Mouse (Mus musculus): Measurements from ENCODE around the gene Mob1a. TPM values are rescaled to one million over a fixed set of nuclear protein-coding genes. Genes with fewer than 3 reads are reported as not detected.
A peak's percentile ranks its signal among the peaks of the same experiment; 100 is the strongest.

The Mob1a gene
- total and polyA plus RNA-seq, 3 experiments, result 57.0 to 120 (median 74.7) TPM

DNA sequence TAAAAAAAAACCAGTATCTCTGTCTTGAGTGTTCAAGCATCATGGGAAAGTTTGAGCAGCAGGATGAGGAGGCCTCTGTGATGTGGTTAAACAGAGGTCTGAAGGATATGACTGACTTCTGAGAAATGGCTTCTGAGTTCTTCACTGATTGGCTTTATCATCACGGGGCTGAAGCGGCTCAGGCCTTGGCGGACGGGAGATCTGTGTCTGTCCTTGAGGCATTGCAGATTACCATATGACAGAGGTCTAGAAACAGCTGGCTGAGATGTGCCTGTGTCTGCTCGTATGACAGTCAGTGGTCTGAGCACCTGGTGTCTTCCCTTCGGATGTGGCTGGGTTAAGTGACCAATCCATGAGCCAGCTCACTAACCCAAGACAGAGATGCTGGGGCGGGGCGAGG is 13.3 kb upstream of the Mob1a start:
- no peaks in the 10 kb centered on the region for H3K27me3 ChIP-seq (ENCODE audit: control insufficient read depth in 1 of 2, insufficient read depth in 2 of 2, low read length in 2 of 2)
- no peak overlapping the region for H3K4me3 ChIP-seq (ENCODE audit: control insufficient read depth in 1 of 2, insufficient read depth in 1 of 2, low read depth in 2 of 2, low read length in 2 of 2)
- H3K9ac ChIP-seq (ENCODE audit: control insufficient read depth, low read depth, low read length, poor library complexity, severe bottlenecking), result no peak overlapping the region
- DNase-seq (ENCODE audit: low read depth, low spot score), result no peak
- H3K79me2 ChIP-seq (ENCODE audit: control insufficient read depth, insufficient read depth, low read length, poor library complexity), result peaks cover 37% of the 10 kb centered on the region
- TF ChIP-seq ZMIZ1 (IDR thresholded peaks at IDR 0.05; ENCODE audit: low read depth, low read length) (no peak), POLR2A (IDR thresholded peaks at IDR 0.05; ENCODE audit: control insufficient read depth in 1 of 2, insufficient read depth in 1 of 2, low read depth in 1 of 2, low read length in 2 of 2, poor library complexity in 1 of 2) (no peak), MXI1 (IDR thresholded peaks at IDR 0.05; ENCODE audit: low read depth, low read length) (no peak), NRF1 (IDR thresholded peaks at IDR 0.05; ENCODE audit: insufficient read depth, low read depth, low read length, poor library complexity, severe bottlenecking) (no peak), GATA1 (IDR thresholded peaks at IDR 0.05; ENCODE audit: low read depth, low read length) (no peak), MYC (IDR thresholded peaks at IDR 0.05; ENCODE audit: low read depth, low read length) (no peak), ETS1 (IDR thresholded peaks at IDR 0.05; ENCODE audit: low read depth, low read length) (no peak), HCFC1 (IDR thresholded peaks at IDR 0.05; ENCODE audit: low read depth, low read length) (no peak), SMC3 (IDR thresholded peaks at IDR 0.05; ENCODE audit: low read depth, low read length) (no peak), UBTF (IDR thresholded peaks at IDR 0.05; ENCODE audit: borderline replicate concordance, insufficient read depth, low read depth, low read length) (no peak), MAFK (IDR thresholded peaks at IDR 0.05; ENCODE audit: borderline replicate concordance, low read depth, low read length) (no peak)
- no peaks in the 10 kb centered on the region for H3K9me3 ChIP-seq (replicated peaks; ENCODE audit: insufficient read depth, low read length)
- no peak overlapping the region for H3K27ac ChIP-seq (ENCODE audit: control insufficient read depth, low read depth, low read length)
- H3K36me3 ChIP-seq (ENCODE audit: control insufficient read depth in 1 of 2, insufficient read depth in 2 of 2, low read length in 2 of 2), result peaks cover 14 to 35% of the 10 kb centered on the region in 2 experiments
- peaks cover 4 to 9% of the 10 kb centered on the region in 2 experiments; a peak in 3 of 4 replicates for H3K4me1 ChIP-seq (ENCODE audit: control insufficient read depth in 1 of 2, insufficient read depth in 2 of 2, low read length in 2 of 2)

DNA sequence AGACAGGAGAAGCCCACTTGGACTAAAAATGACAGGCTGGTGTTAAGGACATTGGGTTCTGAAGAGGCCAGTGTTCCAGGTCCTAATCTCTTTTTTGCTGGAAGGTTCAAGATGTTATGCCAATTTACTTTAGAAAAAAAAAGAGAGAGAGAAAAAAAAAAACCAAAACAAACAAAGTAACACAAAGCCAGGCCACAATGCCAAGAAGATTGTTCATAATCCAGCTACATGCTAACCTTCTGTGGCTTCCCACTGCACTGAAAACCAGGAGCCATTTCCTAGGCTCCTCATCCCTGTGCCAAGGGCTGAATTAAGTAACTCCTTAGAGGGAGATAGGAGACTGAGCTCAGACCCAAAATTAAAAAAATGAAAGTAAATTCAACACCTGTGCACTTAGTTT is 10.5 kb upstream of the Mob1a start:
- H3K4me3 ChIP-seq (ENCODE audit: control insufficient read depth in 1 of 2, insufficient read depth in 1 of 2, low read depth in 2 of 2, low read length in 2 of 2), result 0 out of 4 replicates have a peak overlapping the region, but pooled peaks have one; percentile 8 to 81
- H3K79me2 ChIP-seq (ENCODE audit: control insufficient read depth, insufficient read depth, low read length, poor library complexity), result peaks cover 37% of the 10 kb centered on the region
- H3K9ac ChIP-seq (ENCODE audit: control insufficient read depth, low read depth, low read length, poor library complexity, severe bottlenecking), result peak overlapping the region; percentile 92
- no peaks in the 10 kb centered on the region for H3K9me3 ChIP-seq (replicated peaks; ENCODE audit: insufficient read depth, low read length)
- no peaks in the 10 kb centered on the region for H3K27me3 ChIP-seq (ENCODE audit: control insufficient read depth in 1 of 2, insufficient read depth in 2 of 2, low read length in 2 of 2)
- H3K36me3 ChIP-seq (ENCODE audit: control insufficient read depth in 1 of 2, insufficient read depth in 2 of 2, low read length in 2 of 2), result peaks cover 16 to 21% of the 10 kb centered on the region in 2 experiments
- H3K27ac ChIP-seq (ENCODE audit: control insufficient read depth, low read depth, low read length), result no peak overlapping the region; the same call in 1 of the 2 replicates
- no peak for DNase-seq (ENCODE audit: low read depth, low spot score)
- peaks cover 4 to 12% of the 10 kb centered on the region in 2 experiments; a peak in 3 of 4 replicates for H3K4me1 ChIP-seq (ENCODE audit: control insufficient read depth in 1 of 2, insufficient read depth in 2 of 2, low read length in 2 of 2)
- no peak for TF ChIP-seq MYC (IDR thresholded peaks at IDR 0.05; ENCODE audit: low read depth, low read length)
- no peak for TF ChIP-seq ZMIZ1 (IDR thresholded peaks at IDR 0.05; ENCODE audit: low read depth, low read length)
- no peak for TF ChIP-seq CTCF (IDR thresholded peaks at IDR 0.05 in 2 of 3, conservative IDR thresholded peaks at IDR 0.05 in 1 of 3; ENCODE audit: control insufficient read depth in 1 of 3, insufficient read depth in 1 of 3, low read depth in 2 of 3, low read length in 3 of 3, poor library complexity in 1 of 3, severe bottlenecking in 1 of 3)
- TF ChIP-seq GABPA (IDR thresholded peaks at IDR 0.05; ENCODE audit: low read depth, low read length), result no peak
- no peak for TF ChIP-seq ETS1 (IDR thresholded peaks at IDR 0.05; ENCODE audit: low read depth, low read length)
- no peak for TF ChIP-seq SMC3 (IDR thresholded peaks at IDR 0.05; ENCODE audit: low read depth, low read length)
- TF ChIP-seq KAT2A (conservative IDR thresholded peaks at IDR 0.05; ENCODE audit: low read depth, low read length), result no peak
- no peak for TF ChIP-seq USF2 (IDR thresholded peaks at IDR 0.05; ENCODE audit: borderline replicate concordance in 1 of 2, insufficient read depth in 1 of 2, low read depth in 1 of 2, low read length in 2 of 2)
- TF ChIP-seq POLR2AphosphoS2 (IDR thresholded peaks at IDR 0.05; ENCODE audit: low read length), result no peak
- TF ChIP-seq NELFE (IDR thresholded peaks at IDR 0.05; ENCODE audit: low read depth, low read length), result no peak
- TF ChIP-seq UBTF (IDR thresholded peaks at IDR 0.05; ENCODE audit: borderline replicate concordance, insufficient read depth, low read depth, low read length), result no peak
- TF ChIP-seq HCFC1 (IDR thresholded peaks at IDR 0.05; ENCODE audit: low read depth, low read length), result no peak
- no peak for TF ChIP-seq RAD21 (IDR thresholded peaks at IDR 0.05; ENCODE audit: low read depth, low read length)
- TF ChIP-seq MAFK (IDR thresholded peaks at IDR 0.05; ENCODE audit: borderline replicate concordance, low read depth, low read length), result no peak
- TF ChIP-seq CHD1 (IDR thresholded peaks at IDR 0.05; ENCODE audit: low read depth, low read length), result no peak

All from MEL (cell line).